Mouse (Mus musculus) forebrain, embryonic 12.5 days (tissue): Measurements from ENCODE around the gene Slc9a3r2. TPM values are rescaled to one million over a fixed set of nuclear protein-coding genes. Genes with fewer than 3 reads are reported as not detected.
"Not testable (repeated sequence)": the region's sequence is repeated elsewhere in the genome, so short reads cannot be mapped to it uniquely, and the experiment has no call there.

Experiments used
- ATAC-seq: fragments of 200-750 bp; cut with Nextera tagmentation; 2 replicates; pipeline ENCODE4 v1.8.0; 2017; ENCODE audit warnings: moderate TSS enrichment; ENCODE audit not compliant: low FRiP score
- H3K27ac ChIP-seq: fragments of 300-500 bp; sonication (generic); 2 replicates; pipeline ENCODE4 v1.5.1; 2016; ENCODE audit warnings: mild to moderate bottlenecking
- H3K27me3 ChIP-seq: fragments of 300-500 bp; sonication (generic); 2 replicates; pipeline ENCODE4 v1.6.1; 2016; ENCODE audit warnings: mild to moderate bottlenecking
- H3K36me3 ChIP-seq: fragments of 300-500 bp; sonication (generic); replicated peaks from 2 replicates; pipeline ENCODE4 v1.6.1; 2016; ENCODE audit warnings: mild to moderate bottlenecking
- H3K4me1 ChIP-seq: fragments of 300-500 bp; sonication (generic); 2 replicates; pipeline ENCODE4 v1.6.1; 2016
- H3K4me2 ChIP-seq: fragments of 300-500 bp; sonication (generic); 2 replicates; pipeline ENCODE4 v1.6.1; 2016; ENCODE audit warnings: mild to moderate bottlenecking, moderate library complexity
- H3K4me3 ChIP-seq: fragments of 300-500 bp; sonication (generic); replicated peaks from 2 replicates; pipeline ENCODE4 v1.5.1; 2016; ENCODE audit warnings: mild to moderate bottlenecking
- H3K9ac ChIP-seq: fragments of 300-500 bp; sonication (generic); 2 replicates; pipeline ENCODE4 v1.6.1; 2016; ENCODE audit warnings: mild to moderate bottlenecking
- H3K9me3 ChIP-seq: fragments of 300-500 bp; sonication (generic); 2 replicates; pipeline ENCODE4 v1.6.1; 2016
- WGBS: fragments of 180-500 bp; shearing (Covaris S2); methylation state at CpG from one replicate; pipeline ENCODE4 v1.1.7; 2016; 5-methylcytosine and 5-hydroxymethylcytosine counted together
- polyA plus RNA-seq: library from polyadenylated mRNA; unstranded; fragments of >200 nt; fragmentation: Nextera tagmentation; extraction: Ambion mirVana; gene quantifications from 2 replicates; pipeline ENCODE4 v1.2.1, GENCODE M21; 2016

The Slc9a3r2 gene
- polyA plus RNA-seq, 1 experiment from 2014 or later: 21.9 TPM

DNA sequence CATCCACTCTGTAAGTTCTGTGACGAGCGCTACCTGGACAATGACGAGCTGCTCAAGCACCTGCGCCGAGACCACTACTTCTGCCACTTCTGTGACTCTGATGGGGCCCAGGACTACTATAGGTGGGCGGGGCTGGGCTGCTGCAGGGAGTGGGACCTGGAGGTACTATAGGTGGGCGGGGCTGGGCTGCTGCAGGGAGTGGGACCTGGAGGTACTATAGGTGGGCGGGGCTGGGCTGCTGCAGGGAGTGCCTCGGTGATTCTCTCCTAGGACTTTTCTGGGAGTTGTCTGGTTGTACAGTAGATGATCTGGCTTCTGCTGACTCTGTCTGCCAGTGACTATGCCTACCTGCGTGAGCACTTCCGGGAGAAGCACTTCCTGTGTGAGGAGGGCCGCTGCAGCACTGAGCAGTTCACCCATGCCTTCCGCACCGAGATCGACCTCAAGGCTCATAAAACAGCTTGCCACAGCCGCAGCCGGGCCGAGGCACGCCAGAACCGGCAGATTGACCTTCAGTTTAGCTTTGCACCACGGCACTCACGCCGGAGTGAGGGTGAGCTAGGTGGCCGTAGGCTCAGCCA lies 27.5 kb upstream of the Slc9a3r2 start:
- H3K4me2 ChIP-seq: no peak overlapping the region
- WGBS: 94% methylated on average over 24 of the region's 24 CpGs
- peaks cover 6% of the 10 kb centered on the region; the same call in 1 of the 2 replicates for H3K4me1 ChIP-seq
- no peak for ATAC-seq
- H3K27me3 ChIP-seq: no peaks in the 10 kb centered on the region
- H3K36me3 ChIP-seq: peaks cover 62% of the 10 kb centered on the region
- H3K9me3 ChIP-seq: no peaks in the 10 kb centered on the region
- H3K4me3 ChIP-seq: no peak overlapping the region
- no peak overlapping the region for H3K27ac ChIP-seq
- H3K9ac ChIP-seq: no peak overlapping the region

- Histone ChIP-seq H3K27ac (no peak overlapping the region), H3K4me3 (no peak overlapping the region), H3K36me3 (peaks cover 55% of the 10 kb centered on the region), H3K4me1 (peaks cover 13% of the 10 kb centered on the region), H3K9ac (no peak overlapping the region), H3K4me2 (no peak overlapping the region), H3K9me3 (no peaks in the 10 kb centered on the region), H3K27me3 (no peaks in the 10 kb centered on the region)
- no peak for ATAC-seq
- 94% methylated on average over 5 of the region's 5 CpGs for WGBS
These were observed 26.8 kb upstream of the Slc9a3r2 start for GRCm38 (mm10) chr17:24676877-24677276.

GRCm38 (mm10) chr17:24676187-24676586 lies 26.1 kb upstream of the Slc9a3r2 start:
- H3K36me3 ChIP-seq: peaks cover 48% of the 10 kb centered on the region
- no peak overlapping the region for H3K4me2 ChIP-seq
- no peak overlapping the region for H3K9ac ChIP-seq
- no peak overlapping the region for H3K4me3 ChIP-seq
- 51% methylated on average over 2 of the region's 2 CpGs for WGBS
- no peak overlapping the region for H3K27ac ChIP-seq
- H3K9me3 ChIP-seq: no peaks in the 10 kb centered on the region
- no peaks in the 10 kb centered on the region for H3K27me3 ChIP-seq
- H3K4me1 ChIP-seq: peaks cover 20% of the 10 kb centered on the region
- ATAC-seq: peak; percentile 44; the same call in 1 of the 2 replicates

DNA sequence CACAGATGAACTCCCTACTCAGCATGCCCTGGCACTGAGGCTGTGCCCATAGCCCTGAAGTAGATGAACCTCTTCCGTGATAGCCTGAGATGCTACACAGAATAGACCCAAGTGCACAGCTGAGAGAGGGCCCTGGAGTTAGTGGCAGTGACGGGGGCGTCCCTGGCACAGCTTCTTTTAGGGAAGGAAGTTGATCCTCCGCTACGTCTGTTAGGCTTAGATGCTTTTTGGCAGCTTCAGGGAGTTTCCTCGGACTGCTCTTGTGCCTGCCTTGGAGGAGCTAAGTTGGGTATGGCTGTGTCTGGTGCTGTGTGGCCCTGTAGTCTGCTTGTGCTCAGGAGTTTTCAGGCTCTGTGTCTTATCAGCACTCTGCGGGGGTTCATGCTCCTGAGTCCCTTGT lies 24.1 kb upstream of the Slc9a3r2 start:
- Histone ChIP-seq H3K27me3 (no peaks in the 10 kb centered on the region), H3K4me3 (no peak overlapping the region), H3K4me1 (peaks cover 33% of the 10 kb centered on the region), H3K4me2 (no peak overlapping the region), H3K9ac (0 out of 2 replicates have a peak overlapping the region, but pooled peaks have one; percentile 2), H3K9me3 (no peaks in the 10 kb centered on the region), H3K27ac (no peak overlapping the region), H3K36me3 (peaks cover 29% of the 10 kb centered on the region)
- ATAC-seq: no peak
- 93% methylated on average over 7 of the region's 7 CpGs for WGBS

DNA sequence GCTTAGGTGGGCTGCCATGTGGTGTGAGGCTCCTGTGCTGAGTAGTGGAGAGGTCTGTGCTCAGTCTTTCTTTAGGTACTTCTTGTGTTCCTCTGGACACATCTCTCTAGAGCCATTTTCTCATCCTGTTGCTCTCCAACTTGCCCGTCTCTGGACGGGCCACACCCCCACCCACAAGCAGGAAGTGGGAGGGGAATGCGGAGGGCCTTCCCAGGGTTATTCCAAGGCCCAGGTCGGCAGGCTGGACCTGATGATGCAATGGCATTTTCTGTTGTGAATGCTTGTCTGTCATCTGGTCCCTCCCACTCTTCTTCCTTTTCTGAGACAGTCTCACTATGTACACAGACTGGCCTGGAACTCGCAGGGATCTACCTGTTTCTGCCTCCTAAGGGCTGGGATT lies 22.0 kb upstream of the Slc9a3r2 start:
- no peaks in the 10 kb centered on the region for H3K9me3 ChIP-seq
- H3K4me3 ChIP-seq: no peak overlapping the region
- ATAC-seq: no peak
- H3K4me1 ChIP-seq: peaks cover 38% of the 10 kb centered on the region
- no peak overlapping the region for H3K4me2 ChIP-seq
- H3K27me3 ChIP-seq: no peaks in the 10 kb centered on the region
- 36% methylated on average over 5 of the region's 5 CpGs for WGBS
- H3K9ac ChIP-seq: 0 out of 2 replicates have a peak overlapping the region, but pooled peaks have one; percentile 13
- no peak overlapping the region for H3K27ac ChIP-seq
- peaks cover 7% of the 10 kb centered on the region for H3K36me3 ChIP-seq

DNA sequence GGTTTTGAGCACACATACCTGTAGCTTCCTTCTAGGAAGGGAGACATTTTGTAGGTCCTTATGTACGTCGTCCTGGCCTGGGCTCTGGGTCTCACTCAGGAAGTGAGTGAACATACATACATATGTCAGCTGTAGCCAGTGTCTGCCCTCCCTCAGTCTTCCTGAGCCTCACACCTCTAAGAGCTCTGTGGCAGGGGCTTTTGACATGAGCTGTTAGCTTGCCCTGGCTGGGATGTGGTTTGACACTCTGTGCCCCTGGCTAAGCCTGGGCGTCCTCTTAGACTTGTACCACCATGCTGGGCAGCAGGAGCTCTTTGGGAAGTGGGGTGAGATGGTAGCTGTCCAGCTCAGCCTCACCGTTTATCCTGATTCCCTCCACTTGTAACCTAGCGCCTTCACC lies 21.2 kb upstream of the Slc9a3r2 start:
- Histone ChIP-seq H3K9ac (peak overlapping the region; percentile 99), H3K36me3 (no peaks in the 10 kb centered on the region; the same call in 1 of the 2 replicates), H3K4me1 (peaks cover 38% of the 10 kb centered on the region), H3K27ac (no peak overlapping the region), H3K4me3 (0 out of 2 replicates have a peak overlapping the region, but pooled peaks have one; percentile 99), H3K9me3 (no peaks in the 10 kb centered on the region), H3K4me2 (peak overlapping the region; percentile 86), H3K27me3 (no peaks in the 10 kb centered on the region)
- WGBS: 78% methylated on average over 5 of the region's 5 CpGs
- ATAC-seq: no peak

DNA sequence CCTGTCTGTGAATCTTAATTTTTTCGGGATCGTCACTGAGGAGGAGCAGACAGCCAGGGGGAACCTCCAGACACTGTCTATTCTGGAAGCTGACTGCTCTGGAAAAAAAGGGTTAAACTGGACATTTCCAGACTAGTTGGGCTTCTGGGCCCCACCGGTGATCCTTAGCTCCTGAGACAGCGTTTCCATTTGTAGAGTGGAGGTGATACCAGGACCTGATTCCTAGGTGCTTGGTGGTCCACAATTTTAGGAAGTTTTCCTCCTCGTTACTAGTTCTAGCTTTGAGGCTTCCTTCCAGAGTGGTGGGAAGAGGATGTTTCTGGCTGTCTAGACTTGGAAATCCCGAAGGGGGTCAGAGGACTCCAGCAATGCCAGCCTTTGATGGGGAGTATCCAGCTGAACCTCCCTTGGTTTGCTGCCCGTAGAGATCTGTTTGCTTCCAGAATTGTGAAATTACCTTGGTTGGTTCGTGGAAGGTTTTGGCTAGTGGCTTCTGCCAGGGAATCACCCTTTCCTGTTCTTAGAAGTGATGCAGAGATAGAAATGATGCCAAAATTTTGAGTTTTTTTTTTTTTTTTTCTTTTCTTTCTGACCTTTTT lies 20.2 kb upstream of the Slc9a3r2 start:
- H3K27ac ChIP-seq: peak overlapping the region; percentile 85; the same call in 1 of the 2 replicates
- H3K36me3 ChIP-seq: no peaks in the 10 kb centered on the region; the same call in 1 of the 2 replicates
- H3K4me1 ChIP-seq: peaks cover 38% of the 10 kb centered on the region
- H3K27me3 ChIP-seq: peaks cover 4% of the 10 kb centered on the region; the same call in 1 of the 2 replicates
- no peaks in the 10 kb centered on the region for H3K9me3 ChIP-seq
- ATAC-seq: no peak
- peak overlapping the region; percentile 99 for H3K9ac ChIP-seq
- H3K4me2 ChIP-seq: peak overlapping the region; percentile 86
- H3K4me3 ChIP-seq: peak overlapping the region; percentile 99
- WGBS: 15% methylated on average over 8 of the region's 8 CpGs

DNA sequence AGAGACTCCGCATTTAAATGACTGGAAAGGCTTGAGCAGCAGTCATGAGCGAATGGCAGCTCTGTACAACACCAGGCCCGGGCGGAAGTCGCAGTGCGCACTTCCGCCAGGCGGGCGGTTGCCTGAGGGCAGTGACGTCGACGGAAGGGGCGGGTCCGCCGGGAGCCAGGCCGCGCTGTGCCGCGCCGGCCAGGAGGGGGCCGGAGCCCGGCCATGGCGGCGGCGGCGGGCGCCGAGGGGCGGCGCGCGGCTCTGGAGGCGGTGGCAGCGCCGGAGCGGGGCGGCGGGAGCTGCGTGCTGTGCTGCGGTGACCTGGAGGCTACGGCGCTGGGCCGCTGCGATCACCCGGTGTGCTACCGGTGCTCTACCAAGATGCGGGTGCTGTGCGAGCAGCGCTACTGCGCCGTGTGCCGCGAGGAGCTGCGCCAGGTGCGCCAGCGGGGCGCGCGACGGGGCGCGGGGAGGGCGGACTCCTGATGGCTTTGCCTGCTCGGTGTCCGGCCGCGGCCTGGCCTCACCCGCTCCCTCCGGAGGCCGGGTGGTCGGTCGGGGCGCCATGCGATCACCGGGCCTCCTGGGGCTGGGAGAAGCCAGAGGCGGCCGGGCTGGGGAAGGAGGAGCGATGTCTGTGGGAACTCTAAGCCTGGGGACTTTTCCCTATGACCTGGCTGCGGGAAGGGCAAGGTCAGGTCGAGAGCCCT lies 19.6 kb upstream of the Slc9a3r2 start, which contains the start of gene Zfp598:
Gene Zfp598, plus strand, starts transcription at position 143 of the 701 bp plus-strand sequence.
- H3K4me1 ChIP-seq: peaks cover 38% of the 10 kb centered on the region
- peak within 1 kb of the TSS; percentile 85 for H3K27ac ChIP-seq
- peak within 1 kb of the TSS; percentile 99 for H3K4me3 ChIP-seq
- H3K27me3 ChIP-seq: peaks cover 4% of the 10 kb centered on the region; the same call in 1 of the 2 replicates
- peak within 1 kb of the TSS; percentile 99 for H3K9ac ChIP-seq
- no peaks in the 10 kb centered on the region; the same call in 1 of the 2 replicates for H3K36me3 ChIP-seq
- WGBS: under 1% methylated on average over 71 of the region's 80 CpGs
- no peaks in the 10 kb centered on the region for H3K9me3 ChIP-seq
- peak; percentile 99 for ATAC-seq
- H3K4me2 ChIP-seq: peak within 1 kb of the TSS; percentile 86

DNA sequence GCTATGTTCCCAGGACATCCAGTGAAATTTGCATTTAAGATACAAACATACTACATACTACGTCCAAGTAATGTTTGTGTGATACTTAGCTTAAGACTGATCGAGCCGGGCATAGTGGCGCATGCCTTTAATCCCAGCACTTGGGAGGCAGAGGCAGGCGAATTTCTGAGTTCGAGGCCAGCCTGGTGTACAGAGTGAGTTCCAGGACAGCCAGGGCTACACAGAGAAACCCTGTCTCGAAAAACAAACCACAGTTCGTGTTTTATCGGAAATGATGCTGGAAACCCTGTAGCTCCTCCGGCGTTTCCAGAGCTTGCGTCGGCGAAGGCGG lies 19.1 kb upstream of the Slc9a3r2 start:
- not testable (repeated sequence) for H3K27me3 ChIP-seq, H3K36me3 ChIP-seq, H3K9me3 ChIP-seq, ATAC-seq
- Histone ChIP-seq H3K4me3 (peak overlapping the region; percentile 99), H3K4me2 (peak overlapping the region; percentile 86), H3K4me1 (peaks cover 38% of the 10 kb centered on the region), H3K9ac (peak overlapping the region; percentile 99; the same call in 1 of the 2 replicates), H3K27ac (peak overlapping the region; percentile 85)
- 10% methylated on average over 15 of the region's 15 CpGs for WGBS

DNA sequence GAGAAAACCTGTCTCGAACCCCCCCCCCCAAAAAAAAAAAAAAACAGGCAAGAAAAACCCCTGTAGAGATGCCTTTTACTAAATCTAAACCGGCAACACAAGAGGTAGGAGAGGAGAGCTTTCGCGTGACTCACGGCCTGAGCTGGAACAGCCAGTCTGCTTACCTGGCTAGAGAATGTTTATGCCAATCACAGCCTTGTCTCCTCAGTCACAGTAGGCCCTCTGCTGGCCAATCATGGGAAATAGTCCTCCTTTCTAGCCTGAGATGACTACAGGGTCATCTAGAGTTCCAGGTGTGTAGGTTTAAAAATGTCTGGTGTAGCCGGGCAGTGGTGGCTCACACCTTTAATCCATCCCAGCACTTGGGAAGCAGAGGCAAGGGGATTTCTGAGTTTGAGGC lies 17.3 kb upstream of the Slc9a3r2 start:
- Histone ChIP-seq H3K9ac (no peak overlapping the region), H3K9me3 (no peaks in the 10 kb centered on the region), H3K27ac (no peak overlapping the region), H3K4me1 (peaks cover 31% of the 10 kb centered on the region), H3K27me3 (peaks cover 7% of the 10 kb centered on the region; the same call in 1 of the 2 replicates), H3K36me3 (no peaks in the 10 kb centered on the region), H3K4me2 (no peak overlapping the region), H3K4me3 (no peak overlapping the region)
- WGBS: 35% methylated on average over 6 of the region's 6 CpGs
- no peak for ATAC-seq

- not testable (repeated sequence) for H3K9me3 ChIP-seq, H3K27ac ChIP-seq, H3K4me2 ChIP-seq, ATAC-seq, H3K4me3 ChIP-seq, H3K27me3 ChIP-seq, H3K36me3 ChIP-seq, H3K9ac ChIP-seq
- H3K4me1 ChIP-seq: peaks cover 27% of the 10 kb centered on the region
- WGBS: 72% methylated on average over 7 of the region's 7 CpGs
These were observed 16.9 kb upstream of the Slc9a3r2 start for GRCm38 (mm10) chr17:24667011-24667410.

DNA sequence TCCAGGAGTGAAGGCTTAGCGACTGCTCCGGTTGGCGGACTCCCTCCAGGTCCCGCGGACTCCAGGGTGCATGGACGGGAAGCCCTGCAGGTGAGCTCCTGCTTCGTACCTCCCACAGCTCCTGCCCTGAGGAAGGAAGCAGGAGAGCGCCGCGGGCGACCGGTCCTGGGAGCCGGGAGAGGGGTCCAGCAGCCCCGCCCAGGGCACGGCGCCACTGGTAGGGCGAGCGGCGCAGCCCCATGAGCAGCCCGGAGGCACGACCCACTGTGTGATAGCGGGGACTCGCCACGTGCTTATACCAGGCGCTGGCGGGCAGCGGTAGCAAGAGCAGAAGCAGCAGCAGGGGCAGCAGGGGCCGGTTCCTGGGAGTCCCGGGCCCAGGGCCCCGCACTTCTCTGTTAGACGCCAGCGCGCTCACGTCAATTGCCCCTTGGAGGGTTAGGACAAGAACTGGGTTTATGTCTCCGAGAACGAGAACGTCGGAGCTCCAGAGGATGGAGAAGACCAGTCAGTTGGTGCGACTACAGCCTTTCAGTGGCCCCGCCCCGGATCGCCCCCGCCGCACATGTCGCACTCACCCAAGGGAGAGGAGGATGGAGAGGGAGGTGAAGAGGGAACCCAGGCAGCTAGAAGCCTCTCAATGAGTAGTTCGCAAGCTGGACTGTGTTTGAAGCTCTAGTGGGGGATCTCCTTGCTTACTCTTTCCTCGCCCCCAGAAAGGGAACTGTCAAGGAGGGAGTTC lies 8.1 kb upstream of the Slc9a3r2 start, which contains the start of gene Npw:
Gene Npw, minus strand, starts transcription at position 441 of the 742 bp plus-strand sequence.
- no peak within 1 kb of the TSS for H3K27ac ChIP-seq
- no peaks in the 10 kb centered on the region for H3K9me3 ChIP-seq
- peaks cover 64% of the 10 kb centered on the region for H3K27me3 ChIP-seq
- peak within 1 kb of the TSS; percentile 70 for H3K4me2 ChIP-seq
- ATAC-seq: 0 out of 2 replicates have a peak, but pooled peaks have one; percentile 27
- peak within 1 kb of the TSS; percentile 39 for H3K4me3 ChIP-seq
- WGBS: 1% methylated on average over 47 of the region's 47 CpGs
- peaks cover 11% of the 10 kb centered on the region for H3K4me1 ChIP-seq
- H3K36me3 ChIP-seq: no peaks in the 10 kb centered on the region
- peak within 1 kb of the TSS; percentile 57 for H3K9ac ChIP-seq
